Mouse (Mus musculus) CH12.LX (cell line): Measurements from ENCODE around the gene Phlda1. TPM values are rescaled to one million over a fixed set of nuclear protein-coding genes. Genes with fewer than 3 reads are reported as not detected.

ENCODE experiments used
- DNase-seq: peaks from one replicate; pipeline ENCODE4 v3.0.0-alpha.2; 2013; ENCODE audit errors: extremely low read depth
- H3K27ac ChIP-seq: 2 replicates; pipeline ENCODE4 v1.5.1; 2012; ENCODE audit warnings: low read depth, mild to moderate bottlenecking, control low read depth, moderate library complexity; ENCODE audit not compliant: insufficient read depth
- H3K27me3 ChIP-seq: replicated peaks from 2 replicates; pipeline ENCODE3; 2012; ENCODE audit warnings: inconsistent platforms
- H3K36me3 ChIP-seq, 2 experiments: replicated peaks in 1 of 2; 2 replicates each; pipeline versions ENCODE3 to v1.6.1; 2012; ENCODE audit warnings: inconsistent platforms in 1 of 2, low read length in 1 of 2, mild to moderate bottlenecking in 1 of 2, mixed read lengths in 1 of 2, moderate library complexity in 1 of 2; ENCODE audit not compliant: control insufficient read depth in 1 of 2, insufficient read depth in 1 of 2
- H3K4me1 ChIP-seq, 2 experiments: 2 replicates each; pipeline ENCODE4 v1.6.1; 2012; ENCODE audit warnings: inconsistent platforms in 1 of 2, moderate library complexity in 1 of 2; ENCODE audit not compliant: insufficient read depth in 2 of 2, control insufficient read depth in 1 of 2
- H3K4me2 ChIP-seq: 2 replicates; pipeline ENCODE4 v1.6.1; 2012; ENCODE audit warnings: low read depth, mild to moderate bottlenecking, control low read depth; ENCODE audit not compliant: poor library complexity, insufficient read depth, severe bottlenecking
- H3K4me3 ChIP-seq, 3 experiments: fragments of 150-350 bp in 1 of 3; sonication (generic) in 1 of 3; replicated peaks in 1 of 3; 2 replicates each; pipeline versions ENCODE3 to v1.5.1; 2011 to 2012; ENCODE audit warnings: low read depth in 2 of 3, low read length in 2 of 3, mild to moderate bottlenecking in 2 of 3, moderate library complexity in 2 of 3, control low read depth in 1 of 3, improper control_type of control experiment in 1 of 3, inconsistent platforms in 1 of 3, mixed read lengths in 1 of 3; ENCODE audit not compliant: poor library complexity in 1 of 3
- H3K79me2 ChIP-seq: replicated peaks from 2 replicates; pipeline ENCODE4 v1.6.1; 2012; ENCODE audit warnings: mild to moderate bottlenecking, moderate library complexity; ENCODE audit not compliant: control insufficient read depth, poor library complexity, insufficient read depth, severe bottlenecking; ENCODE audit errors: extremely low read depth
- H3K9ac ChIP-seq: 2 replicates; pipeline ENCODE4 v1.6.1; 2012; ENCODE audit warnings: low read depth, mild to moderate bottlenecking, control low read depth, moderate library complexity; ENCODE audit not compliant: insufficient read depth
- H3K9me3 ChIP-seq: replicated peaks from 2 replicates; pipeline ENCODE3; 2012; ENCODE audit warnings: low read length, inconsistent platforms, mixed read lengths
- BHLHE40 ChIP-seq: IDR thresholded peaks from 2 replicates; pipeline ENCODE4 v1.6.1; 2011; ENCODE audit warnings: mild to moderate bottlenecking, low read depth, low read length, improper control_type of control experiment
- CHD1 ChIP-seq: IDR thresholded peaks from 2 replicates; pipeline ENCODE4 v1.6.1; 2012; ENCODE audit warnings: low read depth, low read length, improper control_type of control experiment, inconsistent platforms
- CHD2 ChIP-seq: IDR thresholded peaks from 2 replicates; pipeline ENCODE4 v1.6.1; 2011; ENCODE audit warnings: low read length, improper control_type of control experiment
- CTCF ChIP-seq, 2 experiments: IDR thresholded peaks in 1 of 2; conservative IDR thresholded peaks in 1 of 2; 2 replicates each; pipeline ENCODE4 v1.5.1; 2011 to 2012; ENCODE audit warnings: low read depth in 2 of 2, low read length in 2 of 2, improper control_type of control experiment in 1 of 2, inconsistent platforms in 1 of 2, mild to moderate bottlenecking in 1 of 2, moderate library complexity in 1 of 2
- E2F4 ChIP-seq: IDR thresholded peaks from 2 replicates; pipeline ENCODE4 v1.6.1; 2011; ENCODE audit warnings: low read depth, low read length, improper control_type of control experiment; ENCODE audit not compliant: insufficient replicate concordance
- ELF1 ChIP-seq: IDR thresholded peaks from 2 replicates; pipeline ENCODE4 v1.6.1; 2014; ENCODE audit warnings: low read depth, mild to moderate bottlenecking, inconsistent platforms, low read length, improper control_type of control experiment
- EP300 ChIP-seq: IDR thresholded peaks from 2 replicates; pipeline ENCODE4 v1.6.1; 2011; ENCODE audit warnings: low read length, improper control_type of control experiment
- ETS1 ChIP-seq: conservative IDR thresholded peaks from 2 replicates; pipeline ENCODE4 v1.6.1; 2012; ENCODE audit warnings: low read depth, mild to moderate bottlenecking, inconsistent platforms, low read length, improper control_type of control experiment, moderate library complexity
- GABPA ChIP-seq: IDR thresholded peaks from 2 replicates; pipeline ENCODE4 v1.6.1; 2012; ENCODE audit warnings: low read depth, low read length, improper control_type of control experiment, inconsistent platforms; ENCODE audit not compliant: insufficient replicate concordance
- HCFC1 ChIP-seq: IDR thresholded peaks from 2 replicates; pipeline ENCODE4 v1.6.1; 2012; ENCODE audit warnings: low read depth, mild to moderate bottlenecking, inconsistent platforms, low read length, improper control_type of control experiment
- IRF4 ChIP-seq: IDR thresholded peaks from 2 replicates; pipeline ENCODE4 v1.6.1; 2014; ENCODE audit warnings: low read depth, mild to moderate bottlenecking, inconsistent platforms, low read length, improper control_type of control experiment
- JUN ChIP-seq: IDR thresholded peaks from 2 replicates; pipeline ENCODE4 v1.6.1; 2011; ENCODE audit warnings: low read depth, mild to moderate bottlenecking, low read length, improper control_type of control experiment, moderate library complexity; ENCODE audit not compliant: insufficient read depth
- JUND ChIP-seq: conservative IDR thresholded peaks from 2 replicates; pipeline ENCODE4 v1.6.1; 2011; ENCODE audit warnings: low read depth, low read length, improper control_type of control experiment
- KAT2A ChIP-seq: IDR thresholded peaks from 2 replicates; pipeline ENCODE4 v1.6.1; 2012; ENCODE audit warnings: low read length, improper control_type of control experiment, inconsistent platforms; ENCODE audit not compliant: insufficient replicate concordance
- MAFK ChIP-seq: IDR thresholded peaks from 2 replicates; pipeline ENCODE4 v1.6.1; 2011; ENCODE audit warnings: low read length, improper control_type of control experiment; ENCODE audit not compliant: insufficient replicate concordance
- MAX ChIP-seq: IDR thresholded peaks from 2 replicates; pipeline ENCODE4 v1.6.1; 2011; ENCODE audit warnings: low read length, improper control_type of control experiment
- MAZ ChIP-seq: IDR thresholded peaks from 2 replicates; pipeline ENCODE4 v1.6.1; 2012; ENCODE audit warnings: low read depth, mild to moderate bottlenecking, inconsistent platforms, low read length, improper control_type of control experiment, moderate library complexity
- MEF2A ChIP-seq: IDR thresholded peaks from 2 replicates; pipeline ENCODE4 v1.6.1; 2014; ENCODE audit warnings: low read depth, mild to moderate bottlenecking, inconsistent platforms, low read length, improper control_type of control experiment, borderline replicate concordance
- MXI1 ChIP-seq: IDR thresholded peaks from 2 replicates; pipeline ENCODE4 v1.6.1; 2011; ENCODE audit warnings: mild to moderate bottlenecking, low read depth, low read length, improper control_type of control experiment
- MYC ChIP-seq: IDR thresholded peaks from 2 replicates; pipeline ENCODE4 v1.6.1; 2011; ENCODE audit warnings: low read depth, mild to moderate bottlenecking, improper control_type of control experiment, low read length
- NELFE ChIP-seq: IDR thresholded peaks from 2 replicates; pipeline ENCODE4 v1.6.1; 2011; ENCODE audit warnings: low read depth, low read length, improper control_type of control experiment
- NRF1 ChIP-seq: IDR thresholded peaks from 2 replicates; pipeline ENCODE4 v1.6.1; 2014; ENCODE audit warnings: low read depth, mild to moderate bottlenecking, inconsistent platforms, low read length, improper control_type of control experiment, moderate library complexity
- PAX5 ChIP-seq: IDR thresholded peaks from 2 replicates; pipeline ENCODE4 v1.6.1; 2012; ENCODE audit warnings: low read length, inconsistent platforms, mixed read lengths
- POLR2A ChIP-seq: IDR thresholded peaks from 2 replicates; pipeline ENCODE4 v1.6.1; 2011; ENCODE audit warnings: low read depth, mild to moderate bottlenecking, improper control_type of control experiment, low read length
- POLR2AphosphoS2 ChIP-seq: IDR thresholded peaks from 2 replicates; pipeline ENCODE4 v1.6.1; 2011; ENCODE audit warnings: low read depth, low read length, improper control_type of control experiment
- RAD21 ChIP-seq: IDR thresholded peaks from 2 replicates; pipeline ENCODE4 v1.6.1; 2011; ENCODE audit warnings: low read depth, mild to moderate bottlenecking, low read length, improper control_type of control experiment, moderate library complexity
- RCOR1 ChIP-seq: conservative IDR thresholded peaks from 2 replicates; pipeline ENCODE4 v1.6.1; 2012; ENCODE audit warnings: low read depth, mild to moderate bottlenecking, inconsistent platforms, low read length, improper control_type of control experiment
- SIN3A ChIP-seq: IDR thresholded peaks from 2 replicates; pipeline ENCODE4 v1.6.1; 2012; ENCODE audit warnings: low read length, improper control_type of control experiment, inconsistent platforms
- SMC3 ChIP-seq: IDR thresholded peaks from 2 replicates; pipeline ENCODE4 v1.6.1; 2011; ENCODE audit warnings: low read depth, low read length, improper control_type of control experiment
- TBP ChIP-seq: conservative IDR thresholded peaks from 2 replicates; pipeline ENCODE4 v1.6.1; 2011; ENCODE audit warnings: low read depth, low read length, improper control_type of control experiment
- TCF12 ChIP-seq: IDR thresholded peaks from 2 replicates; pipeline ENCODE4 v1.6.1; 2014; ENCODE audit warnings: low read depth, mild to moderate bottlenecking, inconsistent platforms, low read length, improper control_type of control experiment
- UBTF ChIP-seq: IDR thresholded peaks from 2 replicates; pipeline ENCODE4 v1.6.1; 2012; ENCODE audit warnings: low read depth, mild to moderate bottlenecking, inconsistent platforms, low read length, improper control_type of control experiment, moderate library complexity
- USF1 ChIP-seq: IDR thresholded peaks from 2 replicates; pipeline ENCODE4 v1.6.1; 2014; ENCODE audit warnings: low read depth, mild to moderate bottlenecking, inconsistent platforms, low read length, improper control_type of control experiment
- USF2 ChIP-seq: conservative IDR thresholded peaks from 2 replicates; pipeline ENCODE4 v1.6.1; 2011; ENCODE audit warnings: low read depth, low read length, improper control_type of control experiment
- ZC3H11A ChIP-seq: IDR thresholded peaks from 2 replicates; pipeline ENCODE4 v1.6.1; 2012; ENCODE audit warnings: low read depth, mild to moderate bottlenecking, inconsistent platforms, low read length, improper control_type of control experiment
- ZKSCAN1 ChIP-seq: IDR thresholded peaks from 2 replicates; pipeline ENCODE4 v1.6.1; 2012; ENCODE audit warnings: low read depth, inconsistent platforms, low read length, improper control_type of control experiment, borderline replicate concordance
- ZMIZ1 ChIP-seq: IDR thresholded peaks from 2 replicates; pipeline ENCODE4 v1.6.1; 2012; ENCODE audit warnings: low read depth, mild to moderate bottlenecking, inconsistent platforms, low read length, improper control_type of control experiment
- ZNF384 ChIP-seq: IDR thresholded peaks from 2 replicates; pipeline ENCODE4 v1.6.1; 2012; ENCODE audit warnings: low read depth, low read length, improper control_type of control experiment, inconsistent platforms
- dilution Hi-C: fragments of 300-500 bp; cut with MboI; formaldehyde crosslinking; loops from 2 replicates; pipeline ENCODE4 v1.14.3; 2020; ENCODE audit warnings: low sequenced_read_pairs; ENCODE audit not compliant: extremely low pct_unique_long_range_greater_than_20kb, extremely low pct_ligation_motif_present
- in situ Hi-C: fragments of 300-500 bp; cut with MboI; formaldehyde crosslinking; loops from 3 replicates; pipeline ENCODE4 v1.14.3; 2019; ENCODE audit warnings: low sequenced_read_pairs, low pct_ligation_motif_present, low pct_unique_long_range_greater_than_20kb, mixed read lengths
- polyA plus RNA-seq: library from polyadenylated mRNA; unstranded; fragments of >175 nt; gene quantifications from 2 replicates; pipeline ENCODE4 v1.2.1, GENCODE M21; 2012; ENCODE audit warnings: low read depth; ENCODE audit not compliant: insufficient read length
- total RNA-seq, 2 experiments: library from RNA; depleted of rRNA; stranded (reverse); fragments of 300-350 nt in 1 of 2; fragments of >200 nt in 1 of 2; gene quantifications; 2 replicates each; pipeline ENCODE4 v1.2.3; 2012 to 2014

Phlda1 gene
- total and polyA plus RNA-seq, 3 experiments = 1.9 to 11.6 (median 2.1) TPM

GRCm38 (mm10) chr10:111516804-111517436, 10.8 kb downstream of the Phlda1 start:
- H3K79me2 ChIP-seq = no peaks in the 10 kb centered on the region
- dilution Hi-C loops = no loop called here
- no peak for TF ChIP-seq ZC3H11A
- no peak for TF ChIP-seq MAZ
- TF ChIP-seq MAX = no peak
- no peak for TF ChIP-seq USF2
- TF ChIP-seq RCOR1 = peak; percentile 82
- TF ChIP-seq USF1 = no peak
- TF ChIP-seq EP300 = peak; percentile 94
- no peak for TF ChIP-seq ELF1
- peak; percentile 79; the same call in 1 of the 2 replicates for TF ChIP-seq JUND
- 0 out of 2 replicates have a peak, but pooled peaks have one; percentile 27 for TF ChIP-seq ZMIZ1
- TF ChIP-seq JUN = peak; percentile 79
- TF ChIP-seq CTCF (conservative IDR thresholded peaks at IDR 0.05 in 1 of 2, IDR thresholded peaks at IDR 0.05 in 1 of 2; ENCODE audit: low read depth in 2 of 2, low read length in 2 of 2) = no peak
- TF ChIP-seq TBP = 0 out of 2 replicates have a peak, but pooled peaks have one; percentile 60
- TF ChIP-seq ETS1 = peak; percentile 92
- no peak for TF ChIP-seq NRF1
- no peak for TF ChIP-seq HCFC1
- TF ChIP-seq MEF2A = peak; percentile 91
- no peak; the same call in none of the 2 replicates for TF ChIP-seq RAD21
- peak; percentile 87 for TF ChIP-seq BHLHE40
- TF ChIP-seq GABPA = no peak
- no peak for TF ChIP-seq ZKSCAN1
- TF ChIP-seq SIN3A = no peak; the same call in 1 of the 2 replicates
- peak; percentile 93 for TF ChIP-seq TCF12
- TF ChIP-seq MAFK = peak; percentile 74; the same call in 1 of the 2 replicates
- TF ChIP-seq ZNF384 = 0 out of 2 replicates have a peak, but pooled peaks have one; percentile 28
- no peak for TF ChIP-seq CHD1
- TF ChIP-seq POLR2A = no peak
- TF ChIP-seq MYC = no peak; the same call in 1 of the 2 replicates
- TF ChIP-seq UBTF = no peak
- TF ChIP-seq KAT2A = no peak
- TF ChIP-seq IRF4 = peak; percentile 94
- no peak for TF ChIP-seq E2F4
- TF ChIP-seq CHD2 = peak; percentile 59; the same call in 1 of the 2 replicates
- no peak; the same call in 1 of the 2 replicates for TF ChIP-seq NELFE
- no peak for TF ChIP-seq SMC3
- no peak for TF ChIP-seq POLR2AphosphoS2
- no peak for TF ChIP-seq PAX5
- no peak for TF ChIP-seq MXI1
- peaks cover 12 to 49% of the 10 kb centered on the region in 2 experiments for H3K4me1 ChIP-seq
- peak overlapping the region; percentile 83 for H3K27ac ChIP-seq
- in situ Hi-C loops = loop anchor here (25.0 kb wide), 2 partner anchors 120 to 220 kb away; no protein-coding TSS in a partner anchor
- H3K36me3 ChIP-seq = no peaks in the 10 kb centered on the region
- peak; percentile 90 for DNase-seq
- H3K9me3 ChIP-seq = no peaks in the 10 kb centered on the region
- H3K4me2 ChIP-seq = peak overlapping the region; percentile 95
- no peaks in the 10 kb centered on the region for H3K27me3 ChIP-seq
- H3K4me3 ChIP-seq = peak overlapping the region in 2 of 3 experiments; percentile 27 to 31
- H3K9ac ChIP-seq = peak overlapping the region; percentile 46
